Mouse (Mus musculus) kidney, adult 9 months (tissue): Measurements from ENCODE around the gene Hist1h2af.

ENCODE experiments used
- DNase-seq: peaks from one replicate; pipeline ENCODE4 v3.0.0; 2022

Hist1h2af gene

GRCm38 (mm10) chr13:23581408-23582218 lies 47.9 kb downstream of the Hist1h2af start, which contains the start of gene Hist1h4d:
Gene Hist1h4d, plus strand, starts transcription at chr13:23581598.
- peak; percentile 98 for DNase-seq

- DNase-seq: no peak
Measured at GRCm38 (mm10) chr13:23582219-23583056, 48.7 kb downstream of the Hist1h2af start.

- no peak for DNase-seq
Measured at GRCm38 (mm10) chr13:23583387-23584068, 49.8 kb downstream of the Hist1h2af start.
